Mouse (Mus musculus): ENCODE measurements around the gene Mt2. TPM values are rescaled to one million over a fixed set of nuclear protein-coding genes. Genes with fewer than 3 reads are reported as not detected.

Mt2 gene
- total RNA-seq, 2 experiments from 2014 or later = 138 to 410 TPM

DNA sequence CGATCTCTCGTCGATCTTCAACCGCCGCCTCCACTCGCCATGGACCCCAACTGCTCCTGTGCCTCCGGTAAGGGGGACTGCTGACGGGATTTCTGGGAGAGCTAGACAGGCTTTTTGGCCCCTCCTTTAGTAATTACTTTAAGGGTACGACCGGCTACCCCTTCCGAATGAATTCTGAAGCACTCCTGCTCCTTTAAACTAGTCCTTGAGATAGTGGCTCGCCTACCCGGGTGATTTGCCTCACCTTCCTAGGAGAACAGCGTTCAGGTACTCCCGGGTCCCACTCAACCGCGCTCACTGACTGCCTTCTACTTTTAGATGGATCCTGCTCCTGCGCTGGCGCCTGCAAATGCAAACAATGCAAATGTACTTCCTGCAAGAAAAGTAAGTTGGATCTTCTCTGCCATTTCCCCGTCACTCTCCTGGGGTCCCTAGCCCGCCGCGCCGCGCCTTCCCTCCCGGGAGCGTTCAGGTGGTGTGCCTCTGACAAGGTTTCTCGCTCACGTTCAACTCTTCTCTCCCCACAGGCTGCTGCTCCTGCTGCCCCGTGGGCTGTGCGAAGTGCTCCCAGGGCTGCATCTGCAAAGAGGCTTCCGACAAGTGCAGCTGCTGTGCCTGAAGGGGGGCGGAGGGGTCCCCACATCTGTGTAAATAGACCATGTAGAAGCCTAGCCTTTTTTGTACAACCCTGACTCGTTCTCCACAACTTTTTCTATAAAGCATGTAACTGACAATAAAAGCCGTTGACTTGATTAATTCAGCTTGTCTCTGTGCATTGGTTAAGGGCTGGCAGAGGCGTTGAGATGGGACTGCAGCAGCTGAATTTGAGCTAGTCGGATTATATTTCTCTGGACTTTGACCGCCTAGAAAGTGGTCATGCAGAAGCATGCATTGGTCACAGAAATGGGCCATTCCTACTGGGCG, 607 bp downstream of the Mt2 start:
- DNase-seq = peak in 1 of 2 experiments; percentile 14

DNA sequence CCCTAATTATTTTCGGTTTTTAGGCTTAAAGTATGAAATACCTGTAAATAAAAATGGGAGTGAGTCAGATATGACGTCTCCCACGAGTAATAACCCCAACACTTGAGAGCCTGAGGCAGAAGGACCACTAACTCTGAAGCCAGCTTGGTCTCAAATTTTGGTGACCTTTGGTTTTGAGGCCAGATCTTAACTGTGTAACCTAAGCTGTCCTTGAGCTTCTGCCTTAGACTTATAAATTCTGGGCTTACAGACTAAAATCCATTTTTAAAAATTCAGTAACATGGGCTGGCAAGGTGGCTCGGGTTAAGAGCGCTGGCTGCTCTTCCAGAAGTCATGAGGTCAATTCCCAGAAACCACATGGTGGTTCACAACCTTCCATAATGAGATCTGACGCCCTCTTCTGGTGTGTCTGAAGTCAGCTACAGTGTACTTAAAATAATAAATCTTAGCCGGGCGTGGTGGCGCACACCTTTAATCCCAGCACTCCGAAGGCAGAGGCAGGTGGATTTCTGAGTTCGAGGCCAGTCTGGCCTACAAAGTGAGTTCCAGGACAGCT, 1.5 kb downstream of the Mt2 start:
- DNase-seq = no peak

DNA sequence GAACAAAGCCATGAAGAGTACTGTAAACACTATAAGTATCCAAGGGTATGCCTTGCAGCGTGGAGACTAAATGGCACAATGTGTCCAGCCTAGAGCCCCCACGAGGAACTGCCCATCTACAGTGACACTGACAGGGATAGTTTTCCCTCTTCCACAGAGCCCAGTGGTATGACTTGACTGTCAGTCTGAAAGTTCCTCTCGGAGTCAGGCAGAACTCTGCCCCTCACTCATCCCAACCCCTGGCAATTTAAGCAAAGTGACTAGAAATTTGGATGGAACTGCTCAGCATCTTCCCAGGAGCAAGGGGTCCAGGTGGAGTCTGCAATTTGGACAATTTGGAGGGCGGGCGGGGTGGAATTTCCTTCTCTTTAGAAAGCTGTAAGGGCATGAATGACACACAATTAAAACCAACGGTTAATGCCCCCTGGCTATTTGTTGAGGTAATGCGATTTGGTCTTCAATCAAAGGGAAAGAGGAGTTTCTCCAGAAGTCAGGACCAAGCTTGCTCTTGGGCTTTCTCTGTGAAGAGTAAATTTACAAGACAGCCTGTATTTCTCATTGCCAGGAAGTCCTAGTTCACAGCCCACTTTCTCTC, 2.3 kb downstream of the Mt2 start:
- no peak for DNase-seq

DNA sequence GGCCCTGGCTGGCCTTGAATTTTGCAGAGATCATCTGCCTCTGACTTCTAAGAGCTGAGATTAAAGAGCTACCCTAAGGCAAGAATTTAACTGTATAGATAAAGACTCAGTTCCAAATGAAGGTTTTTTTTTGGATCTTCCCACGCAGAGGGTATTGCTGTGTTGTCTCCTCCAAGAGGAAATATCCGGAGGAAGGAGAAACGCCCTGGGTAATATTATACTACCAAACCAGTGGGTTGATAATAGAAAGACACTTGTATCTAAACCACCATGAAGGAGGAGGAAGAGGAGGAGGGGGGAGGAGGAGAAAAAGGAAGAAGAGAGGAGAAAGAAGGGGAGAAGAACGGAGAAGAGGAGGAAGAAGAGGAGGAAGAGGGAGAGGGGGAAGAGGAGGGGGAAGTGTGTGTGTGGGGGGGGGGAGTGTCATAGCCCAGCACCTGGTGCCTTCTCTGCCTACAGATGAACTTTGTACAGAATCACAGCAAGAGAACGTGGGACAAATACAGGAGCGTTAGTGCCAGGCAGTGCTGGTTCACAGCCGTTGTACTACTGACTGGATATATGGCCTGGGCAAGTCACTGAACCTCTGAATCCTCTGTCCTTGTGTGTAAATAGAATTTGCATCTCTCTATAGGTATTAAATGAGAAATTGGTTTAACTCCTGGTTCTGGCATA, 5.4 kb downstream of the Mt2 start:
- DNase-seq = no peak

DNA sequence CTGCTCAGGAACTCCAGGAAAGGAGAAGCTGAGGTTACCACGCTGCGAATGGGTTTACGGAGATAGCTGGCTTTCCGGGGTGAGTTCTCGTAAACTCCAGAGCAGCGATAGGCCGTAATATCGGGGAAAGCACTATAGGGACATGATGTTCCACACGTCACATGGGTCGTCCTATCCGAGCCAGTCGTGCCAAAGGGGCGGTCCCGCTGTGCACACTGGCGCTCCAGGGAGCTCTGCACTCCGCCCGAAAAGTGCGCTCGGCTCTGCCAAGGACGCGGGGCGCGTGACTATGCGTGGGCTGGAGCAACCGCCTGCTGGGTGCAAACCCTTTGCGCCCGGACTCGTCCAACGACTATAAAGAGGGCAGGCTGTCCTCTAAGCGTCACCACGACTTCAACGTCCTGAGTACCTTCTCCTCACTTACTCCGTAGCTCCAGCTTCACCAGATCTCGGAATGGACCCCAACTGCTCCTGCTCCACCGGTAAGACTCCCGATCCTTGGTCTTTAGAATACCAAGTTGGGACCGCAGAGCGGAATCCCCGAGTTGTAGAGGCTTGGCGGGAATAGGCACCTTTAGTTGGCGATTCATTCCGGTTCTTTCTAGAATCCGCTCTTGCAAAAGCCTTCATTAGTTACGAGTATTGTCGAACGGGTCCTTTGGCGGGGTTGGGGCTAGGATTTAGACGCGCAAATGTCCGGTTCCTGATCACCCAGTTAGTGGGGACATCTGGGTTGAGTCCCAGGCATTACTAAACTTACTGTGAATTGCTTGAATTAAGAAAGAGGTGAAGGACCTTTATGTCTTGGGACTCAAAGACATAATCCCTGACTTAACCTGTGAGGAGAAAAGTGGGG, 6.6 kb downstream of the Mt2 start, which contains the start of gene Mt1:
Mt1 (plus strand) TSS at position 226 of the 856 bp plus-strand sequence.
- peak; percentile 96 for DNase-seq

DNA sequence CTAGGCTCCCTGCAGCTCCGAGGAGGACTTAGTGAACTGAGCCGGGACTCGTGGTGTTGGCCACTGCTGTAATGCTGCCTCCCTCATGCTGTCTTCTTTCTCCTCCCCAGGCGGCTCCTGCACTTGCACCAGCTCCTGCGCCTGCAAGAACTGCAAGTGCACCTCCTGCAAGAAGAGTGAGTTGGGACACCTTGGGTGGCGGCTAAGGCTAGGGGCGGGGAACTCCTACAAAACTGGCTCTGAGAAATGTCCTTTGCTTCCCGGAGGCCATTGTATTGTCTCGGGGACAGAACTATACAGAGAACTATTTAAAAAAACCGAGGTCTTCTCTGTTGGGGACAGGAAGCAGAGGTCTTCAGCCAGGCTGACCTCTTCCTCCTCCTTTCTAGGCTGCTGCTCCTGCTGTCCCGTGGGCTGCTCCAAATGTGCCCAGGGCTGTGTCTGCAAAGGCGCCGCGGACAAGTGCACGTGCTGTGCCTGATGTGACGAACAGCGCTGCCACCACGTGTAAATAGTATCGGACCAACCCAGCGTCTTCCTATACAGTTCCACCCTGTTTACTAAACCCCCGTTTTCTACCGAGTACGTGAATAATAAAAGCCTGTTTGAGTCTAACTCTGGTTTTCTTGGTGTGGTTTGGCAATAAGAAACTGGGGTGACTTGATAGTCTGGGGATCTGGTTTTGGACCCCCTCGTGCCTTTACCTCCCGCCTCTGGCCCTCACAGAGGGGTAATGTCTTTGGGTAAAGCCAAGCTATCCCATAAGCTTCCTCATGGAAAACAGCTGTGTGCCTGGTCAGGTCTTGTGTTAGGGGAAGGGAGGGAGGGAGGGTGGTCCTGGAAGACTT, 7.5 kb downstream of the Mt2 start:
- DNase-seq = peak; percentile 38 to 52

DNA sequence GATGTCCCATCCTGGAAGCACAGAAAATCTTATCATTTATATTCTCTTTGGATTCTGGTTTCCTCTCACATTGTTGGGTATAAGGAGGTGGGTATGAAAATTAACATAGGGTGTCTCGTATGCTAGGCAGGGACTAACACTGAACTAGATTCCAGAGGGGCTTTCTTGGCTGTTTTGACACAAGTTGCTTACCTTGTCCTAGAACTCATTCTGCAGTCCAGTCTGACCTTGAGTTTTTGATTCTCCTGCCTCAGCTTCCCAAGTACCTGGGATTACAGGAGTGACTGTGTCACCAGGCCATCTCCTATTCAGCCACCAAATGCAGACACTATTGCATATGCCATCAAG, 8.1 kb downstream of the Mt2 start:
- no peak for DNase-seq

DNA sequence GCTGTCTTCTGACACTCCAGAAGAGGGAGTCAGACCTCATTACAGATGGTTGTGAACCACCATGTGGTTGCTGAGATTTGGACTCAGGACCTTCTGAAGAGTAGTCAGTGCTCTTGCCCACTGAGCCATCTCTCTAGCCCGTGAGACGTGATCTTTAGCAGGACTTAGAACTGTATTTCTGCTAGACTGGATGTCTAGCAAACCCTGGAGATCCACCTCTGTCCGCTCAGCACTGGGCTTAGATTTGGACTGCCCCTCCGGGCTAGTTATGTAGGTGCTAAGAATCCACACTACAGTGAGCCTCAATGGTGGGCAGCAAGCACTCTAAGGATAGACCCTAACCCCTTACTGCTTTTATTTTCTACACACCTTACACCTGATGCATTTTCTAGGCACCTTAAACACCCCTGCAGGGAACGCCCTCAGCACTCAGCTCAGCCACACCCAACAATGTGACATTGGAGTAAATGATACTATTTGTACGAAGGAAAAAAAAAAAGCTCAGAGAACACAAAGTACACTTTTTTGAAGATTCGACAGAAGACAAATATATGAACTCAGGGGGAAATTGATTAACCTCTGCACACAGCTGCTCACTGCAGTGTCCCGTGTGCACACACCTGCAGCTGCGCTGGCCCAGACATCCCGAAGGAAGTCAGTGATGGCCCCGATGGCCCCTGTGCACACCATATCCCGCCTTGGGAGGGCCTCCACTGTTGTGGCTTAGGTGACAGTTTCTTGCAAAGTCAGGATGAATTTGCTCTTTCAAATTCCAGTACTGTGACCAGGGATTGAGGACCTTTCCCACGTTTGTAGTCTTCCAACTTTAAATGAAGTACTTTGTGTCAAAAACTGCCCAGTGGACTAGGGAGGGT, 9.8 kb downstream of the Mt2 start:
- no peak for DNase-seq

DNA sequence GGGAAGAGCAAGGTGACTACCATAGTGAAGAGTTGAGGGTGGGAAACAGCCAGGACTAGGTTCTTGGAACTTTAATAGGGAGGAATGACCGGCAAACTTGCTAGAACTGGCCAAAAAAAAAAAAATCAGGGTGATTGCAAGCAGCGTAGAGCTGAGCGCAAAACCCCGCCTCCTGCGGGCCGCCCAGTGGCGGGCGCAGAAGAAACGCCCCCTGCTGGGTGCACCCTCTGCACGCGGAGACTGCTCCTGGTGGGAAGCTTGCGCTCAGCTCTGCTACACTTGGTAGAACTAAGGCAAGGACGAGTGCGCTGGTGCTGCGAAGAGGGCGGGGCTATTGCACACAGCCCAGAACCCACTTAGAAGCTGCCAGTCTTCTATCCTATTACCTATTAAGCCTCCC, 10.7 kb downstream of the Mt2 start:
- peak; percentile 90 to 92 for DNase-seq

DNA sequence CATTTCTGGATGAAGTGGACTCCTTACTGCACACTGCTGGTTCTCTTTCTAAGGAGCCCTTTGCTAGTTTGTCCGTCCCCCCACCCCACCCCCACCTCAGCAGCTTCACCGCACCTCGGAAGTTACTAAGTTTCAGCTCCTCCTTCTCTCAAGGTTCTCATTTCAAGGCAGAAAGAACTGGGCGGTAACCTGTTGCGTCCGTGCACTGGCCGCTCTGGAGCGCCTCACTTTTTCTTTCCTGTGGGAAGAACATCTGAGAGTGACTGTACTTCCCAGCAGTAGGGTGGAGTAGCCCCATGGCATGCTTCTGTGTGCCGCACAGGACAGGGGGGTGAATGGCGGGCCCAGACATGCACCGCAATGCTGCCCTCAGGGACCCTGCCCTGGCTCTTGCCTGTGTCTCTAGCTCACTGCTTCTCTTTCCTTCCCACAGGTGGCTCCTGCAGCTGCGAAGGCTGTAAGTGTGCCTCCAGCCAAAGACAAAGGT, 11.9 kb downstream of the Mt2 start:
- DNase-seq = no peak

DNA sequence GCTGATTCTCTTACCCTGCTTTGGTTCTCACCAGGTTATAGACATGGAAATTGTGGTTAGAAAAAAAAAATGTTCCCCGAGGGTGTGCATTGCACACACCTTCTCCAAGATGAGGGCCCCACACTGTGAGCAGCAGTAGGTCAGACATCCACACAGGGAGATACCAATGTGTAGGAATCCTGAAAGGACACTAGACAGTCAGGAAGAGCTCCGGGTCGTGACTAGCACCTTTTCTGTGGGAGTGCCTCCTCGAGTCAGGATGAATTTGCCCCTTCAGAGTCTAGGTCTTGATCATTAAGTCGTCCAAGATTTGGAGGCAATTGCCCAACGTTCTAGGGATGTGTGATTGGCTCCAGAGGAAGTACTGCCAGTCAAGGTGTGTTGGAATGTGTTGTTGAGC, 13.3 kb downstream of the Mt2 start:
- DNase-seq = no peak

DNA sequence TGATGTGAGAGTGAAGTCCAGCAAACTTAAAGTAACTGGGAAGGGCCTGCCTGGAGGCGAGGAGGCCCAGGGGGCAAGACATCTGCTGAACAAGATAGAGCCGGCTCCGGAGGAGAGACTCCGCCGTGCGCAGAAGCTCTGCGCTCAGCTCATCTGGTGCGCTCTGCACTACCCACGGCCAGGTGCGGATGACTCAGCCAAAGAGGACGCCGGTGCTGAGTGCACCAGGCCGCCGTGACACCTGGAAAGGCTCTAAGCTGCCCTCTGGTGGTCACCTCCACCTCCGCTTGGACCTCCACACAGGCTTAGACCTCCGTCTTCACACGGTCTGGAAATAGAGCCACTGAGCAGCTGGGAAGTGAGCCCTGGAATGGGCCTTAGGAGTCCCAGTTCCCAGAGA, 14.1 kb downstream of the Mt2 start:
- DNase-seq = peak; percentile 75 to 83

DNA sequence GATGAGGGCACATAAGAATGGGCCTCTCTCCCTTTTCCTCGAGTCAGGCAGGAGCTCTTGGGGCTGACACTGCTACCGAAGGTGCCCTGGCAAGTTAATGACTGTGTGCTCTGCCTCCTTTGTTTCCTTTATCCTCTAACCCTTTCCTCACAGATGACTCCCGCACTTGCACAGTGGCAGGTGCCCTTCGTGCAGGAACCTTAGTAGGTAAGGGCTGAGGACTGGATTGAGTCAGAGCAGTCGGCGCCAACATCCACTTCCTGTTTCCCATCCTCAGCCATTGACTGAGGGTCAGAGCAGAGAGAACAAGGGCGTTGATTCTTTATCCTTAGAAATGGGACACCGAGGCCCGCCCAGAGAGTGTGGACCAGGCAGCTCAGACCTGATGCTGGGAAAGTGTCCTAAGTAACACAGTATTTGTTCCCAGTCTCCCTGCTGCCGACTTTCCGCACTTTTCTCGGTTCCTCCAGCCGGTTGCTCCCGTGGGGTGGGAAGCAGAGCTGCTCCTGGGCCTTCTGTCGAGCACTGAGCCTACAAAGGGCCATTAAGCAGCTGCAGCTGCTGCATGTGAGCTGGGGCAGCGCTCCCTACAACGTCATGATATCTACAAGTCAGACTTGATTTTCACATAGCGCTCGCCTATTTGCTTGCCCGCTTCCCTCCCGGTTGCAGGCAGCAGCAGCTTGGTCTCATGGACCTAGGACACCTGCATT, 15.0 kb downstream of the Mt2 start:
- DNase-seq = no peak

DNA sequence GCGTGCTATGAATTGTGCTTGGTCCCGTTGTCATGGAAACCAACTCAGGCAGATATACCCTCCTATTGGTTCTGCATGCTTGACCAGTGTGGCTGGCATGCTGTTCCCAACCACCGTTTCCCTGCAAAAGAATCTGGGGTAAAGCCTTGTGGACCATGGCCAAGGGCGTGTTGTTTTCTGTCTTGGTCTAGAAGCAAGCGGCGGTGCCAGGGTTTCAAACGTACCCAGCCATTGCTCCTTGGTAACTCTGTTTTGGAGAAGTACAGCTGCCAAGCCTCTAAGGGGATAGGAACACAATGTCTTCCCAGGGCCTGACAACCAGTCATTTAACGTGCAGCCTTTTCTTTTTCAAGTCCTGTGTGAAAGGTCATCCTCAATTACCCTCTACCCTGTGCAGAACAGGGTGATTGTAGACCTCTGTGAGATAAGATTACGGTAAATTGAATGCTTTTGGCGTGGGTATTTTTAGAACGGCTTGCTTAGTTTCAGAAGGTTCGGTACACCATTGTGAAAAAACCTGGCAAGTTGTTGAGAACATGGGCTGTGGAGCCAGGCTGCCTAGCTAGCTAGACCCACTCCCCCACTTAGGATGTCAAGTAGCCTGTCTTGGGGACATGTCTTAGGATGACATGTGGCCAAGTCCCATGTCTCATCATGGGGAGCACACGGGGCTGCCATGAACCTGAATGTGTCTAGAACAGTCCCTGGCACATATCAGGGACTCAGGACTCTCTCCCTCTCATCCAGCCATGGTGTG, 17.0 kb downstream of the Mt2 start:
- no peak for DNase-seq

DNA sequence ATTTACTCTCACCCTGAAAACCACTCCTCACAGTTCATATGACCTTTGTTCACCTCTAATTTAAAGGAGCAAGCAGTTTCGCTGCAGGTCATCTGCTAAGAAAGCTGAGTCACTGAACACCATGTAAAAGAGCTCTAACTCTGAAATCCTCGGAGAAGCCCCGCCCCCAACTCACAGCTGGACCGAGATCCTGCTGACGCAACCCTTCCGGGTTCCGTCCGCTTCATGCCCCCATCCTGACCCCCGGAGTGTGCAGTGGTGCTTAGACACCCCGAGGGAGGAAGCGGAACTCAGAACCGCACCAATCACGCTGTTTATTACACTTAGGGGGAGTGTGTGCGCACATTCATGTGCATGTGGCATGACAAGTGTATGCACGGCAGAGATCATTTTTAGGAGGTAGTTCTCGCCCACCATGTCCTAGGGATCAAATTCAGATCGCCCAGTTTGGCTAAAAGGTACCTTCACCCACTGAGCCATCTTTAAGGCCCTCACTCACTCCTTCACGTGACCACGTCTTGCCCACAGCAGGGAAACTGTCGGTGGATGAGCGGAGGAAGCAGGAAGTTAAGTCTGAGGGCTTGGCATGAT, 18.7 kb downstream of the Mt2 start:
- DNase-seq = peak; percentile 77 to 89

DNA sequence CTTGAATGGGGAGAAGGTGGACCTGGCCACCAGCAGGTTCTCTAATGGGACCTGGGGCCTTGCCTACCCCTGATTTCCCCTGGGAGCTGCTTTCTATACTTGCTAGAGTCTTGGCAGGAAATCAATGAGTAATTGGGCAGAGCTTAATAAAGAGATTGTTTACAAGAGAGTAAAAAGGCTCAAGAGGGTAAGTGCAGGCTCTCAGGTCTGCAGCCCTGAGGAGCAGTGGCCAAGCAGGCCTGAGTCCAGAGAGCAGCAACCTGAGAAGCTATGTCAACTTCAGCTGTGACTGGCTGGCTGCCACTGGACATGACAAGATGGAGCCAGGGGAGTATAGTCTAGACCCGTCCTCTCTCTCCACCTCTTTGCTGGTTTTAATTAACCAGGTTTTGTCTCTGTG, 20.5 kb downstream of the Mt2 start:
- DNase-seq = no peak

DNA sequence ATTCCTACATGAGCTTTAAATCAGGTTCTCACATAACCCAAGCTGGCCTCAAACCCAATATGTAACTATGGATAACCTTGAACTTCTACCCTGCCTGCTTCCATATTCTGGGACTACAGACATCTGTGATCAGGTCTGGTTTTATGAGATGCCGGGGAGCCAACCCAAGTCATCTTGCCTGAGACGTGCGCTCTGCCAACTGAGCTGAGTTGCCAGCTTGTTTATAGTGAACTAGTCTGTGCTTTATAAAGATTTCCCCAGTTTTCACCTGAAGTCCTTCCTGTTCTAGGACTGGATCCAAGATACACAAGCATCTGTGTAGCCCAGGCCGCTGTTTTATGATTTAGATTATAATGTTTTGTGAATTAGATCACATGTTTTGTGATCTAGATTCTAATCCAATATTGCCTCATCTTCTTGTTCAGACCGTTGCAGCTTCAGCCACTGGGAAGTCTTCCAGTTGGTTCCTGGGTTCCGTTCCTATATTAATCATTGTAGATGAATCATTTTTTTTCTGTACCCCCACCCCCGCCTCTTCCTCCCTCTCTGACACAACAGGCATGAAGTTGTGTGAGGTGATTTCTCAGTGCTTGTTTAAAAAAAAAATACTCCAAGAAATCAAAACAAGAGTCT, 22.2 kb downstream of the Mt2 start:
- DNase-seq = peak; percentile 54 to 63
